Mouse (Mus musculus) neural tube, embryonic 15.5 days (tissue): ENCODE data around the gene Xirp1. TPM values are rescaled to one million over a fixed set of nuclear protein-coding genes. Genes with fewer than 3 reads are reported as not detected.
"Not testable (repeated sequence)": the region's sequence is repeated elsewhere in the genome, so short reads cannot be mapped to it uniquely, and the experiment has no call there.

ENCODE experiments used
- ATAC-seq: fragments of 200-750 bp; cut with Nextera tagmentation; 2 replicates; pipeline ENCODE4 v1.8.0; 2017; ENCODE audit warnings: mild to moderate bottlenecking, moderate TSS enrichment, moderate library complexity; ENCODE audit not compliant: low FRiP score
- H3K27ac ChIP-seq: fragments of 300-500 bp; sonication (generic); replicated peaks from 2 replicates; pipeline ENCODE4 v1.5.1; 2015; ENCODE audit warnings: mild to moderate bottlenecking, inconsistent platforms
- H3K27me3 ChIP-seq: fragments of 300-500 bp; sonication (generic); replicated peaks from 2 replicates; pipeline ENCODE4 v1.6.1; 2015; ENCODE audit warnings: inconsistent platforms
- H3K36me3 ChIP-seq: fragments of 300-500 bp; sonication (generic); 2 replicates; pipeline ENCODE4 v1.6.1; 2015; ENCODE audit warnings: inconsistent platforms
- H3K4me1 ChIP-seq: fragments of 300-500 bp; sonication (generic); 2 replicates; pipeline ENCODE4 v1.6.1; 2015; ENCODE audit warnings: inconsistent platforms
- H3K4me2 ChIP-seq: fragments of 300-500 bp; sonication (generic); 2 replicates; pipeline ENCODE4 v1.6.1; 2015; ENCODE audit warnings: inconsistent platforms, mild to moderate bottlenecking, moderate library complexity
- H3K4me3 ChIP-seq: fragments of 300-500 bp; sonication (generic); replicated peaks from 2 replicates; pipeline ENCODE4 v1.5.1; 2015; ENCODE audit warnings: mild to moderate bottlenecking, inconsistent platforms
- H3K9ac ChIP-seq: fragments of 300-500 bp; sonication (generic); replicated peaks from 2 replicates; pipeline ENCODE4 v1.6.1; 2015; ENCODE audit warnings: mild to moderate bottlenecking, inconsistent platforms
- H3K9me3 ChIP-seq: fragments of 300-500 bp; sonication (generic); replicated peaks from 2 replicates; pipeline ENCODE4 v1.6.1; 2016; ENCODE audit warnings: inconsistent platforms
- WGBS: fragments of 180-500 bp; shearing (Covaris S2); methylation state at CpG from one replicate; pipeline ENCODE4 v1.1.7; 2015; ENCODE audit warnings: mixed read lengths; 5-methylcytosine and 5-hydroxymethylcytosine counted together
- polyA plus RNA-seq: library from polyadenylated mRNA; unstranded; fragments of >200 nt; fragmentation: Nextera tagmentation; extraction: Ambion mirVana; gene quantifications from 2 replicates; pipeline ENCODE4 v1.2.1, GENCODE M21; 2015

Xirp1 gene
- polyA plus RNA-seq, 1 experiment from 2014 or later, result 0.14 TPM

GRCm38 (mm10) chr9:120014828-120015227 is 8.6 kb downstream of the Xirp1 start:
- Histone ChIP-seq H3K27ac (no peak overlapping the region), H3K36me3 (no peaks in the 10 kb centered on the region), H3K4me1 (peaks cover 10% of the 10 kb centered on the region), H3K9me3 (no peaks in the 10 kb centered on the region), H3K4me3 (no peak overlapping the region), H3K9ac (no peak overlapping the region), H3K4me2 (no peak overlapping the region), H3K27me3 (peaks cover 6% of the 10 kb centered on the region)
- 56% methylated on average over 6 of the region's 6 CpGs for WGBS
- ATAC-seq, result no peak

- Histone ChIP-seq H3K27me3 (peaks cover 6% of the 10 kb centered on the region), H3K4me2 (no peak overlapping the region), H3K36me3 (no peaks in the 10 kb centered on the region), H3K4me1 (peaks cover 10% of the 10 kb centered on the region), H3K4me3 (no peak overlapping the region), H3K9ac (no peak overlapping the region), H3K27ac (no peak overlapping the region), H3K9me3 (no peaks in the 10 kb centered on the region)
- 73% methylated on average over 11 of the region's 11 CpGs for WGBS
- ATAC-seq, result no peak
Observed at GRCm38 (mm10) chr9:120013251-120013820, 10.1 kb downstream of the Xirp1 start.

GRCm38 (mm10) chr9:120012781-120013180 is 10.6 kb downstream of the Xirp1 start:
- no peak overlapping the region for H3K9ac ChIP-seq
- H3K36me3 ChIP-seq, result no peaks in the 10 kb centered on the region
- no peak overlapping the region for H3K27ac ChIP-seq
- H3K4me3 ChIP-seq, result no peak overlapping the region
- no peak for ATAC-seq
- H3K9me3 ChIP-seq, result no peaks in the 10 kb centered on the region
- peaks cover 6% of the 10 kb centered on the region for H3K27me3 ChIP-seq
- peaks cover 10% of the 10 kb centered on the region for H3K4me1 ChIP-seq
- WGBS, result 85% methylated on average over 5 of the region's 5 CpGs
- no peak overlapping the region for H3K4me2 ChIP-seq

DNA sequence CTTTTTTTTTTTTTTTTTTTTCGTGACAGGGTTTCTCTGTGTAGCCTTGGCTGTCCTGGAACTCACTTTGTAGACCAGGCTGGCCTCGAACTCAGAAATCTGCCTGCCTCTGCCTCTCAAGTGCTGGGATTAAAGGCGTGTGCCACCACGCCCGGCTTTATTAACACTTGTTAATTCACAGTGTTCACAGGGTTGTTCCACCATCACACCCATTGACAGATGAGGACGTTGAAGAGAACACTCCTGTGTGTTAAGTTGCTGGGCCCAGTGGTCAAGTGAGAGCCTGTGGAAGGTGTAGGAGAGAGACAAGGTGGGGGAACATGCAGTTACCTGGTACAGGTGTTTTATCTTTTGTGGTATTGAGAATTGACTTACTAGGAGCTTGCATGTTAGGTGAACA is 11.2 kb downstream of the Xirp1 start:
- H3K36me3 ChIP-seq, H3K9me3 ChIP-seq, H3K9ac ChIP-seq, H3K27me3 ChIP-seq, H3K4me3 ChIP-seq, ATAC-seq, H3K4me1 ChIP-seq: not testable (repeated sequence)
- WGBS, result 87% methylated on average over 6 of the region's 6 CpGs
- Histone ChIP-seq H3K4me2 (peak overlapping the region; percentile 77; the same call in 1 of the 2 replicates), H3K27ac (peak overlapping the region; percentile 86; the same call in 1 of the 2 replicates)

GRCm38 (mm10) chr9:120011533-120011932 is 11.9 kb downstream of the Xirp1 start:
- ATAC-seq, result peak; percentile 77
- Histone ChIP-seq H3K9me3 (no peaks in the 10 kb centered on the region), H3K4me1 (peaks cover 10% of the 10 kb centered on the region), H3K27me3 (peaks cover 6% of the 10 kb centered on the region), H3K4me2 (peak overlapping the region; percentile 77), H3K27ac (peak overlapping the region; percentile 86), H3K4me3 (peak overlapping the region; percentile 40), H3K9ac (peak overlapping the region; percentile 36; the same call in 1 of the 2 replicates), H3K36me3 (no peaks in the 10 kb centered on the region)
- WGBS, result 0% methylated on average over 10 of the region's 10 CpGs

GRCm38 (mm10) chr9:120010781-120011511 is 12.5 kb downstream of the Xirp1 start:
- peak; percentile 95 for ATAC-seq
- Histone ChIP-seq H3K27me3 (peaks cover 6% of the 10 kb centered on the region), H3K36me3 (no peaks in the 10 kb centered on the region), H3K4me2 (peak overlapping the region; percentile 77), H3K27ac (peak overlapping the region; percentile 86), H3K9ac (peak overlapping the region; percentile 36), H3K9me3 (no peaks in the 10 kb centered on the region), H3K4me1 (peaks cover 10% of the 10 kb centered on the region), H3K4me3 (peak overlapping the region; percentile 40)
- WGBS, result under 1% methylated on average over 55 of the region's 60 CpGs

DNA sequence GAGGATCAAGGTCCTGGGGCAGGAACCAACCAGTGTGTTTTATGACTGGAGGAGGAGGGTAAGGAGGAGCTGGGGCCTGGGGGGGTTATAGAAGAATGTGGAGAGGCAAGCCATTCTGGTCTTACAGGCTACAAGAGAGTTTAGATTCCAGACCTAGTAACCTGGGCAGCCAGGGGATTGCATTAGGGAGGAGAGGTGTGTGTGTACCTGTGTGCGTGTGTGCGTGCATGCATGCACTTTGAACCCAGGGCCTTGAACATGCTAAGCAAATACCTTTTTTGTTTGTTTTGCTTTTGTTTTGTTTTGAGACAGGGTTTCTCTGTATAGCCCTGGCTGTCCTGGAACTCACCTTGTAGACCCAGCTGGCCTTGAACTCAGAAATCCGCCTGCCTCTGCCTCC is 13.5 kb downstream of the Xirp1 start:
- no peak overlapping the region for H3K27ac ChIP-seq
- H3K27me3 ChIP-seq, result peaks cover 6% of the 10 kb centered on the region
- no peak overlapping the region for H3K9ac ChIP-seq
- 95% methylated on average over 3 of the region's 3 CpGs for WGBS
- H3K4me1 ChIP-seq, result peaks cover 10% of the 10 kb centered on the region
- no peaks in the 10 kb centered on the region for H3K9me3 ChIP-seq
- H3K4me3 ChIP-seq, result no peak overlapping the region
- ATAC-seq, result no peak
- H3K36me3 ChIP-seq, result no peaks in the 10 kb centered on the region
- H3K4me2 ChIP-seq, result no peak overlapping the region

DNA sequence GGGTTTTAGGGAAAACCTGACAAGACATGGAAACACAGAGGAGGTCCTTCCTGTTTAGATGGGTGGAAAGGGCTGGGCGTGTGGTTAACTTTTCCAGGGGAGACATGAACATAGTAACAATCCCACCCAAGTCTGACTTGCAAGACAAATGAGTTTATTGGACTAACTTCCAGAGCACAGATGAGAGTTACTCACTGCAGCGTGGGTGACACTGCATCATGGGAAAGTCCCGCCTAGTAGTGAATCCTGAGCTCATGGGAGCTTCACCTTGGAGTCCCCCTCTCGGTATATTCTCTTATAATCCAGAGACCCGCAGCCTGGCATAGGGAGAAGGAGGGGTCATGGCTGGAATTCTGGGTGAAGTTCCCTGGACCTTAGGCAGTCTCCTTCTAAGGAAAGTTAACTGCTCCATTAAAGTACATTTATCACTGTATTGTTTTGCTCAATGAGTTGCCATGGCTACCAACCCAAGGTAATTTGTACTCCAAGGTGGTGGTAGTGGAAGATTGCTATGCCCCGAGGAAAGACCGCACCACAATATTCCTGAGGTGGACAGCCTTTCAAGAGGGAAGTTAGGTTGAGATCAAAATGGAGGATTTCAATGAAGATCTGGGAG is 14.1 kb downstream of the Xirp1 start:
- Histone ChIP-seq H3K4me1 (peaks cover 10% of the 10 kb centered on the region), H3K4me2 (no peak overlapping the region), H3K4me3 (no peak overlapping the region), H3K27ac (no peak overlapping the region), H3K27me3 (peaks cover 6% of the 10 kb centered on the region), H3K36me3 (no peaks in the 10 kb centered on the region), H3K9me3 (no peaks in the 10 kb centered on the region), H3K9ac (no peak overlapping the region)
- ATAC-seq, result no peak
- 55% methylated on average over 7 of the region's 7 CpGs for WGBS

DNA sequence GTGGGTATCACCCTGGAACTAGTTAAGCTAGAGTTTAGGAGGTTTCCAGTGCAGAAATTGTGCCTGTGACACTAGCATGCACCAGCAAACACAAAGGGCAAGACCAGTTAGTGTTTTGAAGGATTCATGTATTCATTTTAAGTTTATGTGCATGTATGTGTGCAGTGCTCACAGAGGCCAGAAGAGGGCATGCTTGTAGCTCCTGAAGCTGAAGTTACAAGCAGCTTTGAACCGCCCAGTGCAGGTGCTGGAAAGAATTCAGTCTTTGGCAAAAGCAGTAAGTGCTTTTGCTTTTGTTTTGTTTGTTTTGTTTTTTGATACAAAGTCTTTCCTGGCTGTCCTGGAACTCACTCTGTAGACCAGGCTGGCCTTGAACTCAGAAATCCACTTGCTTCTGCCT is 15.6 kb downstream of the Xirp1 start:
- no peak overlapping the region for H3K4me3 ChIP-seq
- peaks cover 10% of the 10 kb centered on the region for H3K4me1 ChIP-seq
- H3K27ac ChIP-seq, result no peak overlapping the region
- H3K9me3 ChIP-seq, result no peaks in the 10 kb centered on the region
- WGBS, result 100% methylated on average over 1 of the region's 1 CpGs
- no peaks in the 10 kb centered on the region for H3K36me3 ChIP-seq
- no peak for ATAC-seq
- no peak overlapping the region for H3K9ac ChIP-seq
- no peak overlapping the region for H3K4me2 ChIP-seq
- H3K27me3 ChIP-seq, result peaks cover 2% of the 10 kb centered on the region

- WGBS, result 77% methylated on average over 3 of the region's 3 CpGs
- no peaks in the 10 kb centered on the region for H3K9me3 ChIP-seq
- ATAC-seq, result no peak
- H3K27ac ChIP-seq, result no peak overlapping the region
- no peaks in the 10 kb centered on the region for H3K36me3 ChIP-seq
- 0 out of 2 replicates have a peak, but pooled peaks cover under 1% of the 10 kb centered on the region for H3K27me3 ChIP-seq
- no peak overlapping the region for H3K4me3 ChIP-seq
- no peak overlapping the region for H3K9ac ChIP-seq
- peaks cover 13% of the 10 kb centered on the region for H3K4me1 ChIP-seq
- H3K4me2 ChIP-seq, result no peak overlapping the region
Observed at GRCm38 (mm10) chr9:120005936-120006335, 17.5 kb downstream of the Xirp1 start.

DNA sequence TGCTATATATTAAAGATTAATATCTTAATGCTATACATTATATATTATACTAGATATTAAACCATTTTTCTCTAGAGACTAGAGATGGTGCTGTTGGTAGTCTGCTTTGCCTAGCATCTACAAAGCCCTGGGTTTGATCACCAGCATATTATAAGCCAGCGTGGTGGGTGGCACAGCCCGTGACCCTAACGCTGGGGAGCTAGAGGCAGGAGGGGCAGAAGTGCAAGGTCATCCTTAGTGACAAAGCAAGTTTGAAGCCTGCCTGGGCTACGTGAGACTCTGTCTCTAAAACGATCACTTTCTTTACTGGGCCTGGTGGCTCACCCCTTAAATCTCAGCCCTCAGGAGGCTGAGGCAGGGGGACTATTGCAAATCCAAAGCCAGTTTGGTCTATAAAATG is 20.5 kb downstream of the Xirp1 start:
- Histone ChIP-seq H3K36me3 (no peaks in the 10 kb centered on the region), H3K4me3 (no peak overlapping the region), H3K4me1 (peaks cover 7% of the 10 kb centered on the region; the same call in 1 of the 2 replicates), H3K27ac (no peak overlapping the region), H3K9ac (no peak overlapping the region), H3K27me3 (peaks cover 2% of the 10 kb centered on the region; the same call in 1 of the 2 replicates), H3K4me2 (no peak overlapping the region), H3K9me3 (no peaks in the 10 kb centered on the region)
- no peak for ATAC-seq
- 81% methylated on average over 5 of the region's 5 CpGs for WGBS
